Mouse (Mus musculus) liver, embryonic 12.5 days (tissue): ENCODE measurements around the gene Igf2r. TPM values are rescaled to one million over a fixed set of nuclear protein-coding genes. Genes with fewer than 3 reads are reported as not detected.

Experiments
- ATAC-seq: fragments of 200-750 bp; cut with Nextera tagmentation; 2 replicates; pipeline ENCODE4 v1.8.0; 2017; ENCODE audit warnings: moderate number of reproducible peaks, mild to moderate bottlenecking, moderate library complexity
- H3K27ac ChIP-seq: fragments of 300-500 bp; sonication (generic); 2 replicates; pipeline ENCODE4 v1.5.1; 2016; ENCODE audit warnings: mild to moderate bottlenecking
- H3K27me3 ChIP-seq: fragments of 300-500 bp; sonication (generic); replicated peaks from 2 replicates; pipeline ENCODE4 v1.6.1; 2016; ENCODE audit warnings: mild to moderate bottlenecking, moderate library complexity
- H3K36me3 ChIP-seq: fragments of 300-500 bp; sonication (generic); 2 replicates; pipeline ENCODE4 v1.6.1; 2016; ENCODE audit warnings: mild to moderate bottlenecking, moderate library complexity
- H3K4me1 ChIP-seq: fragments of 300-500 bp; sonication (generic); 2 replicates; pipeline ENCODE4 v1.6.1; 2016
- H3K4me2 ChIP-seq: fragments of 300-500 bp; sonication (generic); 2 replicates; pipeline ENCODE4 v1.6.1; 2016; ENCODE audit warnings: mild to moderate bottlenecking, moderate library complexity
- H3K4me3 ChIP-seq: fragments of 300-500 bp; sonication (generic); 2 replicates; pipeline ENCODE4 v1.5.1; 2016; ENCODE audit warnings: mild to moderate bottlenecking, moderate library complexity
- H3K9ac ChIP-seq: fragments of 300-500 bp; sonication (generic); 2 replicates; pipeline ENCODE4 v1.6.1; 2016; ENCODE audit warnings: mild to moderate bottlenecking, moderate library complexity
- H3K9me3 ChIP-seq: fragments of 300-500 bp; sonication (generic); replicated peaks from 2 replicates; pipeline ENCODE4 v1.6.1; 2016; ENCODE audit warnings: mild to moderate bottlenecking, moderate library complexity
- WGBS: fragments of 180-500 bp; shearing (Covaris S2); methylation state at CpG from one replicate; pipeline ENCODE4 v1.1.7; 2016; ENCODE audit not compliant: insufficient replicate concordance; 5-methylcytosine and 5-hydroxymethylcytosine counted together
- polyA plus RNA-seq: library from polyadenylated mRNA; unstranded; fragments of >200 nt; fragmentation: Nextera tagmentation; extraction: Ambion mirVana; gene quantifications from 2 replicates; pipeline ENCODE4 v1.2.1, GENCODE M21; 2016

The Igf2r gene
- polyA plus RNA-seq, 1 experiment from 2014 or later = 24.7 TPM

DNA sequence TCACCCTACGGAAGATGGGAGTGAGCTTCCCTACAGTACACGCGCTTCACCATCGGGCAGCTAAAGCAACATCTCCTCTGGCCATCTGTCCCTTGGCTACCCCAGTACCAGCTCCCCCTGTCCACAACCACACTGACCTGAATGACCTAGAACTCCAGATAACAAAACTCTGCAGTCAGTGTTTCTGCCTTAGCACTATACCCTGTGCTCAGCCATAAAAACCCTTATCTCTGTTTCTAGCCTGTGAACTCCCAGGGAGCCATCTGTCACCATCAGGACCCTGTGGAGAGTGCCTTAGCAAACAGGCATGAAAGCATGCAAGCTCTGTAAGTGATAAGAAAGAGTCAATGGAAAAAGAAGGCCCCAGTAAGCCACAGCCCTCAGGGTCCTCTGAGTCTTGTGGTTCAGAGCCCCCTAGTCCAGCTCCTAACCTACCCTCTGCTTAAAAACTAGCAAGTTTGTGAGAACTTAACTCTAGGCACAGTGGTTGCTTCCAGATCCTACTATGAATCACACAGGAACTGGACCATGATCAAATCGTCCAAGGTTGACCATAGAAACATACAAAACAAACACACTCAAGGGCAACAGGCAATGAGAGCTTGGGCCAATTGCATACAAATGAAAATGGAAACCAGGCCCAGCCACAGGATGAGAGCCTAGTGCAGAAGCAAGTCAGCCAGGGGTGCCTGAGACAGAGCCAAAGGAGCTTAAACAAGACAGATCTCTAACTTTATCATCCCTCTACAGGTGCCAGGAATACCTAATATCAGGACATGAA is 45.3 kb downstream of the Igf2r start:
- peak; percentile 94 for ATAC-seq
- no peak overlapping the region for H3K9ac ChIP-seq
- WGBS = 29% methylated on average over 5 of the region's 5 CpGs
- no peaks in the 10 kb centered on the region for H3K9me3 ChIP-seq
- H3K4me2 ChIP-seq = peak overlapping the region; percentile 17; the same call in 1 of the 2 replicates
- H3K4me1 ChIP-seq = peaks cover 33% of the 10 kb centered on the region
- H3K36me3 ChIP-seq = peaks cover 38% of the 10 kb centered on the region
- H3K27me3 ChIP-seq = 0 out of 2 replicates have a peak, but pooled peaks cover 4% of the 10 kb centered on the region
- H3K27ac ChIP-seq = peak overlapping the region; percentile 46
- no peak overlapping the region for H3K4me3 ChIP-seq

DNA sequence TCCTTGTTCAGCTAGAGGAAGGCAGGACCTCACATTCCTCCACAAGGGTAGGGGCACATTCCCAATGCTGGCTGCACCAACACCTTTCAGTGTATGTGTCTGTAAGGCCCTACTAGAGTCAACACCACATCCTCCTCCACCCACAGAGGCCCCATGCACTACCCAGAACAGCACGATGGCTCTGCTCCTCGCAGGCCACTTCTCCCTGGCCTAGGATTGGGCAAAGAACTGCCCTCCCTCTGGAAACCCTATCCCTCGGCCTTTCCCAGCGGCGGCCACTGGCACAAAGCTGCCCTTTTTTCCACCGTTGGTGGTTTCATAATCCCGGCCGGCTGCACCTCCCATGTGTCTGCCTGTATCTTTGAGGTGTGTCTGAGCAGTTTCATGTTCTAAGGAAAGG is 46.8 kb downstream of the Igf2r start:
- H3K27me3 ChIP-seq = 0 out of 2 replicates have a peak, but pooled peaks cover 4% of the 10 kb centered on the region
- WGBS = 67% methylated on average over 8 of the region's 8 CpGs
- H3K9me3 ChIP-seq = no peaks in the 10 kb centered on the region
- H3K9ac ChIP-seq = no peak overlapping the region
- no peak for ATAC-seq
- peaks cover 35% of the 10 kb centered on the region for H3K4me1 ChIP-seq
- H3K36me3 ChIP-seq = peaks cover 49% of the 10 kb centered on the region
- no peak overlapping the region for H3K27ac ChIP-seq
- no peak overlapping the region for H3K4me3 ChIP-seq
- no peak overlapping the region for H3K4me2 ChIP-seq

DNA sequence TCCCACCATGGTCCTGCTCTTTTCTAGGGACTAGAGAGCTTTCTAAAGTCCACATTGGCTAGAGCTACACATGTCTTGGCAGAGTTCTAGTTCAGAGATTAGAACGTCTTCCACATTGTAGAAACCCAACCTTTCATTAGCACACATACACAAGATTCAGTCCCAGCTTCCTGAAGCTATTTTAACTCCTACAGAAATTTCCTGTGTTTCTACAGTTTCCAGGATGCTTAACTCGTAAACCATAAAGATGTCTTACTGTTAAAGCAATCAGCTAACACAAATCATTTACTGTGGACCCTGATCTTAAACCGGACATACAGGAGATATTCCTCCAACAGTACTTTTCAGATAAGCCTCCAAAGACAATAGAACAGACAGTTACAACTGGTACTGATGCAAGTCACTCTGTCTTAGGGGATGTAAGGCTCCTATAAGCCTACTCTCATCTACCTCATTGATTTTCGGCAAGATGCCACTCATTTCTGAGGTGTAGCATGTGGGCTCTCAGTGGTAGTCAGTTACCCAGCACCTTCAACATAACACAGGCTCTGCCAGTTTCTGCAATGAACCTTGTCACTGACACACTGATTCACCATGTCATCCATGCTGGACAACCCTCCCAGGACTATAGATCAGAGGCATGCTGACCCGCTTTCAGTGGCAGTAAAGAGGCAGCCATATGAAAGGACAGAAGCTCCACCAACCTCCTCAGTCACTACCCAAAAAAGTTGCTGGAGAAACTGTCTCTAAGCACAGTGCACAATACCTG is 48.2 kb downstream of the Igf2r start:
- H3K9ac ChIP-seq = no peak overlapping the region
- no peak overlapping the region for H3K4me3 ChIP-seq
- H3K36me3 ChIP-seq = peaks cover 62% of the 10 kb centered on the region
- no peaks in the 10 kb centered on the region for H3K9me3 ChIP-seq
- 0 out of 2 replicates have a peak, but pooled peaks cover 4% of the 10 kb centered on the region for H3K27me3 ChIP-seq
- H3K4me1 ChIP-seq = peaks cover 34% of the 10 kb centered on the region
- 60% methylated on average over 5 of the region's 5 CpGs for WGBS
- no peak for ATAC-seq
- H3K4me2 ChIP-seq = no peak overlapping the region
- H3K27ac ChIP-seq = no peak overlapping the region

DNA sequence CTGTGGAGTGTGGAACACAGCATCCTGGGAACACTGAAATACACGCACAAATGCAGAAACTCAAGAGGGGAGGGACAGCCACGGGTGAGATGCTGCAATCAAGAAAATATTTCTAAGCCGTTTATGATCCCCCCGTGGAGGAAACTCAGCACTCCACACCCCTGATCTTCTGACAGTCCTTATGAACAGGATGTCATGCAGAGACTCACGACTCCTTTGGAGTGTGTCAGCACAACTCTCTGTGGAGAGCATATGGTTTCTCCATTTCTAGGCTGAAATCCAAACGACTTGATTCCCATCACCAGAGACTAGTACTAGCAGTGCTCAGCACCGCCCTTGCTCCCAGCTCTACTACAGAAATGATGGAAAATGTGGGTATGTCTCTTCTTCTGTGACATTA is 51.2 kb downstream of the Igf2r start:
- 61% methylated on average over 7 of the region's 7 CpGs for WGBS
- Histone ChIP-seq H3K4me2 (no peak overlapping the region), H3K4me3 (no peak overlapping the region), H3K27ac (no peak overlapping the region), H3K27me3 (0 out of 2 replicates have a peak, but pooled peaks cover 4% of the 10 kb centered on the region), H3K4me1 (peaks cover 7% of the 10 kb centered on the region; the same call in 1 of the 2 replicates), H3K9ac (no peak overlapping the region), H3K9me3 (no peaks in the 10 kb centered on the region), H3K36me3 (peaks cover 78% of the 10 kb centered on the region)
- no peak for ATAC-seq

DNA sequence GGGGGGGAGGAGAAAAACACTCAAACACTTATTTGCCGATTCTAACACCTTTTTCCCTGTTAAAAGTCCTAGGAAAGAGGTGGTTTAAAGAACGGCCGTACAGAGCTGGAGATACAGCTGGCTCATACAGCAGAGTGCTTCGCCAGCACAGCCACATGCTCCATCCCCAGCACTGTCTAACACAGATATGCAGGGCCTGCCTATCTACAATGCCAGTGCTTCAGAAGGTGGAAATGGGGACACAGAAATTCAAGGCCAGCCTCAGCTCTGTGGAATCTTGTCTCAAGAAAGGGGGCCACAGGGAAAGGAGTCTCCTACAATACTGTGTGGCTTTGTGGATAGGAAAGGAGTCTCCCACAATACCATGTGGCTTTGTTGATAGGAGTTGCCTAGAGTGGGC is 52.0 kb downstream of the Igf2r start:
- Histone ChIP-seq H3K27ac (no peak overlapping the region), H3K4me1 (peaks cover 7% of the 10 kb centered on the region; the same call in 1 of the 2 replicates), H3K4me3 (no peak overlapping the region), H3K27me3 (0 out of 2 replicates have a peak, but pooled peaks cover 4% of the 10 kb centered on the region), H3K36me3 (peaks cover 81% of the 10 kb centered on the region), H3K9me3 (no peaks in the 10 kb centered on the region), H3K9ac (no peak overlapping the region), H3K4me2 (no peak overlapping the region)
- WGBS = 50% methylated on average over 4 of the region's 4 CpGs
- peak; percentile 64 for ATAC-seq

DNA sequence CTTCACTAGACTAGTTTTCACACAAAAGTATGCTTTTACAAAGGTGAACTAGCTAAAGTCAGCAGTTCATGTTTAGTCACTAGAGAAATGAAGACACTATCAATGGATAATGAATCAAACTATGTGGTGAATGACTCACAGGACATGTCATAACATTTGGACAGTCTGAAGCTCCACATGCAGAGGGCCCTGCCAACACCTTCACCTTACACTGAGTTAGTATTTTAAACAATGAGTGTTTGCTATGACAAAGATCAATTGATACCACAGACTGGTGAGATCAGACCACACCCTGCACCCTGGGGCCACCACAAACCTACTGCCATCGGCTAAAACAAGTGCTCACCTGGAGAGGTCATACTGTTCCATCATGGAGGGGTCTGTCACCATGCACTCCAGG is 54.4 kb downstream of the Igf2r start:
- peaks cover 85% of the 10 kb centered on the region for H3K36me3 ChIP-seq
- 40% methylated on average over 1 of the region's 1 CpGs for WGBS
- peaks cover 7% of the 10 kb centered on the region; the same call in 1 of the 2 replicates for H3K4me1 ChIP-seq
- no peaks in the 10 kb centered on the region for H3K9me3 ChIP-seq
- no peaks in the 10 kb centered on the region for H3K27me3 ChIP-seq
- no peak overlapping the region for H3K27ac ChIP-seq
- H3K4me2 ChIP-seq = no peak overlapping the region
- no peak overlapping the region for H3K4me3 ChIP-seq
- no peak overlapping the region for H3K9ac ChIP-seq
- no peak for ATAC-seq

DNA sequence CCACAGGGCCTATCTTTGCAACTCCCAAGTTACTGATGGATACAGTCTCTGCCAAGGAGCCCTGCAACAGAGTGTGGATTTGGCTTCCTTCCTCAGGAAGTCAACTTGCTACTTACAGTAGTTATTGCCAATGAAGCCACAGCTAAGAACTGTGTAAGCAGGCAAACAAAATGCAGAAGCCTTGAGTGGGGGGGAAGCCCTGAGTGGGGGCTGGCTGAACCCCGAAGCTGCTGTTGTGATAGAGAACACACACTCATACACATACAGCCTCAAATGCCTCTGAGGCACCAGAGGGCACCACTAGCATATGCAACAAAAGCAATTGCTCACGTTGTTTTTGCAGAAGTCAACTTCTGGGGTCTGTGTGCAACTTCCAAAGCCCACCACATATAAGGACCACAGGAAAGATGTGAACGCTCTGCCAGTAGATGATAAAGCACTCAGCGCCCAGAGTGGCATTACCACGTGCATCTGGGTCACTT is 55.3 kb downstream of the Igf2r start:
- Histone ChIP-seq H3K27me3 (no peaks in the 10 kb centered on the region), H3K36me3 (peaks cover 86% of the 10 kb centered on the region), H3K9me3 (no peaks in the 10 kb centered on the region), H3K9ac (no peak overlapping the region), H3K4me2 (no peak overlapping the region), H3K4me3 (no peak overlapping the region), H3K27ac (no peak overlapping the region), H3K4me1 (peaks cover 7% of the 10 kb centered on the region; the same call in 1 of the 2 replicates)
- 48% methylated on average over 5 of the region's 5 CpGs for WGBS
- ATAC-seq = no peak

DNA sequence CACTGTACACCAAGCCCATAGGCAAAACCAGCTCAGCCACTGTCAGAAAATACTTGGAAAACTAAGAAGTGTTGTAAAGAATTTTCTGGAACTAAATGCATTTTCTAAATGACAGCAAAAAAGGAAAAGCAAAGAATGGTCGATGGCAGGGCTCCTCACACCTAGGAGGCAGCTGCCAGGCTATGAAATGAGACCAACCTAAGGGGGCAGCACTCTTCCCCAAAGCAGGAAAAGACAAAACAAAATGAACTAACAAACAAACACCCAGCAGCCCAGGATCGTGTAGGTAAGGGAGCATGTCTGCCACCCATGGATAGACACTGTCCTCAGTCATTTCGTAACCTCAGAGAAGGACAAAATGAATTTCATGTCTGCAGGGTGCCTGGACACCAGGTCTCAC is 56.5 kb downstream of the Igf2r start:
- WGBS = 62% methylated on average over 3 of the region's 3 CpGs

DNA sequence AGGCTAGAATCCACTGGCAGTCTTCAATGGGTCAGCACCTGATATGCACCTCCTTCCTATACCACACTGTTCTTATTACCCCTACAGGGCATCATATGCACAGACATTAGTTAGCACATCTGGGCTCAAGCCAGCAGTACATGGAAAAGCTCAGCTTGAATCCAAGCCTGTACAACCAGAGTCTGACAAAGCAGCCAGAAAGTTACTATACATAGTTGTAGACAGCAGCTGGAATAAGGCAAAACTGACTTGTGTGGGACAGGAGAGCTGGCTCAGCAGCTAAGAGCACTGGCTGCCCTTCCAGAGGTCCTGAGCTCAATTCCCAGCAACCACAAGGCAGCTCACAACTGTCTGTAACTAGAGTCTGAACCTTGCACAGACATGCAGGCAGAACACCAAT is 57.3 kb downstream of the Igf2r start:
- Histone ChIP-seq H3K9ac (no peak overlapping the region), H3K36me3 (peaks cover 84% of the 10 kb centered on the region), H3K4me1 (peaks cover 3% of the 10 kb centered on the region; the same call in 1 of the 2 replicates), H3K27me3 (no peaks in the 10 kb centered on the region), H3K4me2 (no peak overlapping the region), H3K9me3 (no peaks in the 10 kb centered on the region), H3K27ac (no peak overlapping the region), H3K4me3 (no peak overlapping the region)
- ATAC-seq = no peak

More for the DNA sequence above, 56.5 kb downstream of the Igf2r start:
- H3K4me1 ChIP-seq = peaks cover 7% of the 10 kb centered on the region; the same call in 1 of the 2 replicates
- H3K36me3 ChIP-seq = peaks cover 88% of the 10 kb centered on the region
- ATAC-seq = no peak
- no peak overlapping the region for H3K27ac ChIP-seq
- H3K9me3 ChIP-seq = no peaks in the 10 kb centered on the region
- no peak overlapping the region for H3K4me3 ChIP-seq
- no peak overlapping the region for H3K9ac ChIP-seq
- H3K4me2 ChIP-seq = no peak overlapping the region
- no peaks in the 10 kb centered on the region for H3K27me3 ChIP-seq

DNA sequence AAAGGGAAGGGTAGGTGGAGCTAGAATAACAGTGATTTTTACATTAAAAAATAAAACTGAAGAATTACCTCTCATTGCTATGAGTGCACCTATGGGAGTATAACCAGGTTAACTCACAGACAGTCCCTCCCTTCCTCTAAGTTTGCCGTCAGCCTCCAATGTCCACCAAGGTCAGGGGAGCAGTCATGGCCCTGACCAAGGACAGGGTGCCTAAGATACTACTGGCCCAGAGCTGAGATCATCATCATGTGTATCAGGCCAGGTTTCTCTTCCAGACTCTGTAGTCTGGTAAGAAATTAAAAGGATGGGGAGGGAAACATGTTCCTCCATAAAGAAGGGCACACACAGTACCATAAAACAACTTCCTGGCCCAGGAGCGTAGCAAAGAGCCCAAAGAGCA is 58.5 kb downstream of the Igf2r start:
- Histone ChIP-seq H3K36me3 (peaks cover 75% of the 10 kb centered on the region), H3K27ac (no peak overlapping the region), H3K4me1 (0 out of 2 replicates have a peak, but pooled peaks cover 3% of the 10 kb centered on the region), H3K27me3 (no peaks in the 10 kb centered on the region), H3K9ac (no peak overlapping the region), H3K4me2 (no peak overlapping the region), H3K9me3 (no peaks in the 10 kb centered on the region), H3K4me3 (no peak overlapping the region)
- WGBS = 68% methylated on average over 2 of the region's 2 CpGs
- no peak for ATAC-seq

DNA sequence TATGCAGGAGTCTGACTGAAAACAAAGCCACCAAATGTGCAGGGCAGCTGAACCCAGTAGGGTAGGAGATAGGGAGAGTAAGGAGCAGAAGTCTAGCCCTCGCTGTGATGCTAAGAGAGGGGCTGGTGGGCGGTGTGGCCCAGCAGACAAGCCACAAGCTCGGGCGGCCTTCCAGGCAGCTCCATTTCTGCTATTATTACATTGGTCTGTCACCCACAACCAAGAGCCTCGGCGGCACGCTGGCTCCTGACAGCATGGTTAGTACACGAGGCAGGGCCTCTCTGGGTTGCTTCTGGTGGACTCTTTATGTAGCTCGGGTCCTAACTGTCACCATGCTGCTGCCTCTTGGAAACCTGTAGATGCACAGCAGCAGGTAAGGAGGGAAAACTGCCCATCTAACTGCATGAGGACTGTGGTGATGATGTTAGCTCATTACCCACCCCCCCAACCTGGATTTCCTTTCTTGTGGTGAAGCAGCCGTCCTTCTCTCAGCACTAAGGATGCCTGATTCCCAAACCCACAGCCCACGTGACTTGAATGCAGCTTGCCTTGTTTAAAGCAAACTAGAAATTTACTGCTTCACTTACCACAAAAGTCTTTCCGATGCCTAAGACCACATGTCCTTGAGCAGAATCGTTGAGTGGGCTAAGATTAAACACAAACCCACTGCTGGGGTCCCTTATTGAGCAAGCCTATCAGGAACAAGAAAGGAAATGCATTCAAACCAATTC is 59.2 kb downstream of the Igf2r start:
- no peak for ATAC-seq

More for the DNA sequence above, 59.2 kb downstream of the Igf2r start:
- 67% methylated on average over 13 of the region's 13 CpGs for WGBS
- 0 out of 2 replicates have a peak, but pooled peaks cover 2% of the 10 kb centered on the region for H3K4me1 ChIP-seq
- no peak overlapping the region for H3K27ac ChIP-seq
- H3K9ac ChIP-seq = no peak overlapping the region
- H3K9me3 ChIP-seq = no peaks in the 10 kb centered on the region
- H3K4me3 ChIP-seq = no peak overlapping the region
- no peak overlapping the region for H3K4me2 ChIP-seq
- H3K27me3 ChIP-seq = no peaks in the 10 kb centered on the region
- peaks cover 74% of the 10 kb centered on the region for H3K36me3 ChIP-seq
